Mouse (Mus musculus) bone marrow, adult 2 months (tissue): ENCODE measurements at regions not wholly inside any gene's neighbourhood (a gene's known extent, or its start where the extent isn't known, plus 50 kb on each side); places are given as distances from the start of the nearest gene placed in this dataset.

Source experiments
- CTCF ChIP-seq: fragments of 200-500 bp; IDR thresholded peaks from 2 replicates; pipeline ENCODE4 v1.5.1; 2011; ENCODE audit warnings: low read length, control low read depth; ENCODE audit not compliant: control insufficient read depth, insufficient read depth
- POLR2A ChIP-seq: fragments of 200-500 bp; IDR thresholded peaks from 2 replicates; pipeline ENCODE4 v1.6.1; 2011; ENCODE audit warnings: low read depth, mild to moderate bottlenecking, control low read depth, low read length, borderline replicate concordance; ENCODE audit not compliant: control insufficient read depth

GRCm38 (mm10) chr6:116896132-116896630 lies 179.5 kb upstream of the Tmem72 start:
- TF ChIP-seq POLR2A: no peak
- no peak for TF ChIP-seq CTCF
